Mouse (Mus musculus) midbrain, embryonic 13.5 days (tissue): ENCODE data around the gene Cdon. TPM values are rescaled to one million over a fixed set of nuclear protein-coding genes. Genes with fewer than 3 reads are reported as not detected.

Experiments
- ATAC-seq: fragments of 200-750 bp; cut with Nextera tagmentation; 2 replicates; pipeline ENCODE4 v1.8.0; 2017; ENCODE audit warnings: mild to moderate bottlenecking, moderate TSS enrichment, moderate library complexity
- H3K27ac ChIP-seq: fragments of 300-500 bp; sonication (generic); 2 replicates; pipeline ENCODE4 v1.5.1; 2015; ENCODE audit warnings: inconsistent platforms, mild to moderate bottlenecking, moderate library complexity
- H3K27me3 ChIP-seq: fragments of 300-500 bp; sonication (generic); 2 replicates; pipeline ENCODE4 v1.6.1; 2015; ENCODE audit warnings: mild to moderate bottlenecking, inconsistent platforms
- H3K36me3 ChIP-seq: fragments of 300-500 bp; sonication (generic); 2 replicates; pipeline ENCODE4 v1.6.1; 2015; ENCODE audit warnings: mild to moderate bottlenecking, inconsistent platforms
- H3K4me1 ChIP-seq: fragments of 300-500 bp; sonication (generic); replicated peaks from 2 replicates; pipeline ENCODE4 v1.6.1; 2015; ENCODE audit warnings: inconsistent platforms
- H3K4me2 ChIP-seq: fragments of 300-500 bp; sonication (generic); replicated peaks from 2 replicates; pipeline ENCODE4 v1.6.1; 2015; ENCODE audit warnings: moderate library complexity, mild to moderate bottlenecking, inconsistent platforms
- H3K4me3 ChIP-seq: fragments of 300-500 bp; sonication (generic); replicated peaks from 2 replicates; pipeline ENCODE4 v1.5.1; 2015; ENCODE audit warnings: mild to moderate bottlenecking, inconsistent platforms
- H3K9ac ChIP-seq: fragments of 300-500 bp; sonication (generic); replicated peaks from 2 replicates; pipeline ENCODE4 v1.6.1; 2015; ENCODE audit warnings: mild to moderate bottlenecking, inconsistent platforms
- H3K9me3 ChIP-seq: fragments of 300-500 bp; sonication (generic); 2 replicates; pipeline ENCODE4 v1.6.1; 2016; ENCODE audit warnings: mild to moderate bottlenecking, inconsistent platforms
- WGBS: fragments of 180-500 bp; shearing (Covaris S2); methylation state at CpG from one replicate; pipeline ENCODE4 v1.1.7; 2015; 5-methylcytosine and 5-hydroxymethylcytosine counted together
- polyA plus RNA-seq: library from polyadenylated mRNA; unstranded; fragments of >200 nt; fragmentation: Nextera tagmentation; extraction: Ambion mirVana; gene quantifications from 2 replicates; pipeline ENCODE4 v1.2.1, GENCODE M21; 2015

The Cdon gene
- polyA plus RNA-seq, 1 experiment from 2014 or later: 10.7 TPM

DNA sequence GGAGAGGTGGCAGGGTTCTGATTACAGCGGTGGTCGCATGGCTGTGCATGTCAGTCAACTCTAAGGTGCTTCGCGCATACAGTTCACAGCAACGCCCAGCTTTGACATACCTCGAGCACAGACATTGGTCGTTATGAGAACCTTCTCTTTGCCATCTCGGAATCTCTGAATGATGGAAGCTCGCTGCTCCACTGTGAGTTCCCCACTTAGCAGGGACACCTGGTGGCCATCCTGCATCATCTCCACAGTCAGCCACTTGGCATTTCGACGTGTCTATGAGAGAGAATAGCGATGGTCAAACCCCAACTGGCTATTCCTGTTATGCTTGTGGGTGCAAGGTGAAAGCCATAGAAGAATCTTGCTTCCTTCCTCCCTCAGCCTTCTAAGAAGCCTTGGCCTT is 124.8 kb downstream of the Cdon start:
- H3K4me1 ChIP-seq: no peaks in the 10 kb centered on the region
- no peak overlapping the region for H3K27ac ChIP-seq
- H3K36me3 ChIP-seq: peaks cover 50% of the 10 kb centered on the region
- whole genome bisulfite sequencing: 76% methylated on average over 12 of the region's 12 CpGs
- H3K27me3 ChIP-seq: 0 out of 2 replicates have a peak, but pooled peaks cover 2% of the 10 kb centered on the region
- H3K4me2 ChIP-seq: no peak overlapping the region
- H3K9me3 ChIP-seq: no peaks in the 10 kb centered on the region
- H3K9ac ChIP-seq: no peak overlapping the region
- no peak overlapping the region for H3K4me3 ChIP-seq
- ATAC-seq: no peak

- 85% methylated on average over 9 of the region's 9 CpGs for WGBS
- H3K36me3 ChIP-seq: peaks cover 55% of the 10 kb centered on the region
- H3K27me3 ChIP-seq: 0 out of 2 replicates have a peak, but pooled peaks cover 2% of the 10 kb centered on the region
- H3K27ac ChIP-seq: no peak overlapping the region
- no peaks in the 10 kb centered on the region for H3K4me1 ChIP-seq
- ATAC-seq: no peak
- H3K4me3 ChIP-seq: no peak overlapping the region
- no peak overlapping the region for H3K9ac ChIP-seq
- no peaks in the 10 kb centered on the region for H3K9me3 ChIP-seq
- H3K4me2 ChIP-seq: no peak overlapping the region
These were observed 125.8 kb downstream of the Cdon start for GRCm38 (mm10) chr9:35546745-35547144.

DNA sequence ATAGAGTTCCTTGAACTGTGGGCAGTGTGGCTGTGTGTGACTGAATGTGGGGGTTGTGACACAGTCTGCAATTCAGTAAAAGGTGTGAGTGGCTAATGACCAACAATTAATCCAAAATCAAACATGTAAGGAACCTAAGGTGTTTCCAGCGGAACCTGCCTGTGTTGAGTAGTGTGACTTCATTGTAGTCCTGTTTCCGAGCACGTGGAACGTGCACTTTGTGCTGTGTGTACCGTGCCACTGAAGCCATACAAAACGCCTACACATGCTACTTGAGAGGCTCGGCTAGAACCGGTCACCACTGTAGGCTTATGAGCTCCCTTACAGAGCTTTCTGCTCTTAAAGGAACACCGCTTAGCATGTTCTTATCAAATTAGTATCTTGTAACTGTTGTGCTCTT is 127.5 kb downstream of the Cdon start:
- Histone ChIP-seq H3K27me3 (0 out of 2 replicates have a peak, but pooled peaks cover 2% of the 10 kb centered on the region), H3K36me3 (peaks cover 47% of the 10 kb centered on the region), H3K9me3 (no peaks in the 10 kb centered on the region), H3K4me3 (no peak overlapping the region), H3K27ac (no peak overlapping the region), H3K4me2 (no peak overlapping the region), H3K4me1 (no peaks in the 10 kb centered on the region), H3K9ac (no peak overlapping the region)
- ATAC-seq: no peak
- 86% methylated on average over 9 of the region's 9 CpGs for WGBS

DNA sequence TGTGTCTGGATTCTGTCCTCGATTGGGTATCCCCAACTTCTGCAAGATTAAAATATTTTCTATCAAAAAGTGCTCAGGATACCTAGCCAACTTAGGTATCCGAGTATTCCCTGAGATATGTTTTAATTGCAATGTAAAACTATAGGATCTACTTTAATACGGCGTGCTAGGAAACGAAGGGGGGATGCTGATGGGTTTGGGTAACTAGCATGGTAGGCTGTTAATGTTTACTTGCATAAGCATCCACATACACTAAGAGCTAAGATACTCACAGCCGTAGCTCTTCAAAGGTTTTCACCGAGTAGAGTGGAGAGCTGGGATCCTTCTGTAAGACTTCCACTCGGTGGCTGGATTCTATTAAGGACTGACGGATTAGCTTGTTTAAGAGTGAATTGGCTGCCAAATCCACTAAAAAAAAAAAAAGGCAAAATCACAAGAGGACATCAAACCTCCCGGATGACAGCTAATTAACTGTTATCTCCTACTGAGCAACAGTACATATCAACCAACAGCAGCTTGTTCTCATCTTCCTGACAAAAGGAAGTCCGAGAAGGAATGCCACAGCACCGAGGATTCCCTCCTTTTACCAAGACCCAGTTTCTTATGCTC is 135.7 kb downstream of the Cdon start:
- Histone ChIP-seq H3K9me3 (no peaks in the 10 kb centered on the region), H3K4me2 (no peak overlapping the region; the same call in 1 of the 2 replicates), H3K27me3 (peaks cover 14% of the 10 kb centered on the region; the same call in 1 of the 2 replicates), H3K9ac (no peak overlapping the region), H3K4me1 (peaks cover 27% of the 10 kb centered on the region), H3K36me3 (peaks cover 24% of the 10 kb centered on the region), H3K27ac (no peak overlapping the region), H3K4me3 (no peak overlapping the region)
- no peak for ATAC-seq
- WGBS: 77% methylated on average over 12 of the region's 12 CpGs

Other genes with a start within 250 kb of the Cdon start
- gene Dcps, start 245.1 kb upstream of the Cdon start, polyA plus RNA-seq: 86.4 and 88.0 TPM in 2 replicates
- gene Srpr, start 221.0 kb upstream of the Cdon start, polyA plus RNA-seq: 69.9 and 79.9 TPM in 2 replicates
- 6.7 and 6.9 TPM in 2 replicates for gene Tirap, start 220.8 kb upstream of the Cdon start, polyA plus RNA-seq
- gene Foxred1, start 210.1 kb upstream of the Cdon start, polyA plus RNA-seq: 48.4 and 49.2 TPM in 2 replicates
- gene Fam118b, start 153.3 kb upstream of the Cdon start, polyA plus RNA-seq: 83.1 and 86.8 TPM in 2 replicates
- 20.3 and 24.1 TPM in 2 replicates for gene Rpusd4, start 153.3 kb upstream of the Cdon start, polyA plus RNA-seq
- not detected in 2 replicates for gene Gm1113, start 97.1 kb downstream of the Cdon start, polyA plus RNA-seq
- gene Ddx25, start 137.4 kb downstream of the Cdon start, polyA plus RNA-seq: 18.2 and 19.1 TPM in 2 replicates
- 17.8 and 19.5 TPM in 2 replicates for gene Pus3, start 137.5 kb downstream of the Cdon start, polyA plus RNA-seq
- 1.4 and 2.1 TPM in 2 replicates for gene Pate2, start 149.2 kb downstream of the Cdon start, polyA plus RNA-seq
- 19.8 and 21.1 TPM in 2 replicates for gene Hyls1, start 149.3 kb downstream of the Cdon start, polyA plus RNA-seq
- not detected in 2 replicates for gene Pate4, start 190.8 kb downstream of the Cdon start, polyA plus RNA-seq
- not detected in 2 replicates for gene Pate3, start 227.1 kb downstream of the Cdon start, polyA plus RNA-seq